Mouse (Mus musculus): Measurements from ENCODE around the gene Prr5.

GRCm38 (mm10) chr15:84706983-84707619, 37.7 kb downstream of the Prr5 start:
- TF ChIP-seq CTCF (IDR thresholded peaks at IDR 0.05) (no peak), POLR2A (IDR thresholded peaks at IDR 0.05; ENCODE audit: insufficient read depth, low read depth, low read length) (no peak)
